Mouse (Mus musculus) G1E (cell line): Measurements from ENCODE around the gene Sigirr. TPM values are rescaled to one million over a fixed set of nuclear protein-coding genes. Genes with fewer than 3 reads are reported as not detected.

ENCODE experiments used
- ATAC-seq: 2 replicates; pipeline ENCODE4 v1.8.0; 2016; ENCODE audit warnings: mild to moderate bottlenecking; ENCODE audit not compliant: insufficient number of reproducible peaks, poor library complexity, low FRiP score, severe bottlenecking; ENCODE audit errors: extremely low read depth
- DNase-seq: peaks from one replicate; pipeline ENCODE4 v3.0.0; 2012; ENCODE audit warnings: low spot score
- H3K27me3 ChIP-seq: 2 replicates; pipeline ENCODE4 v1.6.1; 2012; ENCODE audit warnings: mild to moderate bottlenecking, low read length, inconsistent platforms; ENCODE audit not compliant: insufficient read depth
- H3K36me3 ChIP-seq: replicated peaks from 2 replicates; pipeline ENCODE3; 2012; ENCODE audit warnings: mild to moderate bottlenecking, inconsistent platforms
- H3K4me1 ChIP-seq: 2 replicates; pipeline ENCODE4 v1.6.1; 2012; ENCODE audit warnings: low read depth, low read length, inconsistent platforms, mixed read lengths; ENCODE audit not compliant: insufficient read depth
- H3K4me3 ChIP-seq: 2 replicates; pipeline ENCODE4 v1.5.1; 2012; ENCODE audit warnings: low read depth, mild to moderate bottlenecking, inconsistent platforms, low read length, moderate library complexity, mixed read lengths
- H3K9me3 ChIP-seq: replicated peaks from 2 replicates; pipeline ENCODE4 v1.6.1; 2012; ENCODE audit warnings: inconsistent platforms
- CTCF ChIP-seq: IDR thresholded peaks from 2 replicates; pipeline ENCODE4 v1.5.1; 2012; ENCODE audit warnings: low read depth, low read length, inconsistent platforms, mixed read lengths
- GATA1 ChIP-seq: IDR thresholded peaks from 2 replicates; pipeline ENCODE4 v1.6.1; 2012; ENCODE audit warnings: borderline replicate concordance, low read length, inconsistent platforms, mixed read lengths
- GATA2 ChIP-seq: IDR thresholded peaks from 2 replicates; pipeline ENCODE4 v1.6.1; 2012; ENCODE audit warnings: low read depth, low read length, inconsistent platforms, borderline replicate concordance
- POLR2AphosphoS5 ChIP-seq: IDR thresholded peaks from 2 replicates; pipeline ENCODE4 v1.6.1; 2012; ENCODE audit warnings: low read depth, low read length, inconsistent platforms; ENCODE audit not compliant: insufficient replicate concordance
- TAL1 ChIP-seq: conservative IDR thresholded peaks from 2 replicates; pipeline ENCODE4 v1.6.1; 2012; ENCODE audit warnings: low read depth, low read length, inconsistent platforms, mixed read lengths
- polyA plus RNA-seq: library from polyadenylated mRNA; stranded (reverse); fragments of >175 nt; gene quantifications from 2 replicates; pipeline ENCODE4 v1.2.3, GENCODE M21; 2012
- total RNA-seq, 2 experiments: library from RNA; stranded (forward) in 1 of 2; stranded (reverse) in 1 of 2; fragments of 200-1000 nt in 1 of 2; fragments of >200 nt in 1 of 2; fragmentation: Nextera tagmentation in 1 of 2; gene quantifications; 2 replicates each; pipeline ENCODE4 v1.2.3; 2014 to 2017

Gene Sigirr
- total and polyA plus RNA-seq, 3 experiments = 6.7 to 8.6 (median 6.9) TPM

- TF ChIP-seq CTCF (no peak), GATA1 (no peak), GATA2 (no peak), POLR2AphosphoS5 (no peak), TAL1 (no peak)
- Histone ChIP-seq H3K9me3 (no peaks in the 10 kb centered on the region), H3K4me1 (no peaks in the 10 kb centered on the region), H3K27me3 (peaks cover 17% of the 10 kb centered on the region), H3K4me3 (no peak overlapping the region), H3K36me3 (no peaks in the 10 kb centered on the region)
- ATAC-seq (no peak), DNase-seq (no peak)
These were observed 58.7 kb downstream of the Sigirr start for GRCm38 (mm10) chr7:141041661-141042060.

Other genes starting within 250 kb of the Sigirr start
Only the 20 nearest of the 32 such genes appear.
- 7.5 and 8.1 TPM in 2 replicates for gene Pgghg, start 159.2 kb downstream of the Sigirr start, total RNA-seq (2014; fragmentation: Nextera tagmentation)
- 9.0 and 10.0 TPM in 2 replicates for gene Pgghg, start 159.2 kb downstream of the Sigirr start, total RNA-seq (2017)
- 5.6 and 6.7 TPM in 2 replicates for gene Pgghg, start 159.2 kb downstream of the Sigirr start, polyA plus RNA-seq
- gene Ifitm5, start 150.3 kb downstream of the Sigirr start, total RNA-seq (2014; fragmentation: Nextera tagmentation) = 1.6 TPM in 1 of 2 replicates, not detected in the other
- 0.35 and 1.2 TPM in 2 replicates for gene Ifitm5, start 150.3 kb downstream of the Sigirr start, total RNA-seq (2017)
- gene Ifitm5, start 150.3 kb downstream of the Sigirr start, polyA plus RNA-seq = 0.16 and 0.32 TPM in 2 replicates
- gene Gm45717, start 144.6 kb downstream of the Sigirr start, total RNA-seq (2014; fragmentation: Nextera tagmentation) = not detected in 2 replicates
- not detected in 2 replicates for gene Gm45717, start 144.6 kb downstream of the Sigirr start, total RNA-seq (2017)
- gene Gm45717, start 144.6 kb downstream of the Sigirr start, polyA plus RNA-seq = not detected in 2 replicates
- gene Ifitm2, start 144.6 kb downstream of the Sigirr start, total RNA-seq (2014; fragmentation: Nextera tagmentation) = 239 and 256 TPM in 2 replicates
- gene Ifitm2, start 144.6 kb downstream of the Sigirr start, total RNA-seq (2017) = 205 and 220 TPM in 2 replicates
- 129 and 161 TPM in 2 replicates for gene Ifitm2, start 144.6 kb downstream of the Sigirr start, polyA plus RNA-seq
- gene Ifitm1, start 133.4 kb downstream of the Sigirr start, total RNA-seq (2014; fragmentation: Nextera tagmentation) = 2.9 and 5.5 TPM in 2 replicates
- gene Ifitm1, start 133.4 kb downstream of the Sigirr start, total RNA-seq (2017) = 1.5 and 2.1 TPM in 2 replicates
- not detected in 2 replicates for gene Ifitm1, start 133.4 kb downstream of the Sigirr start, polyA plus RNA-seq
- not detected in 2 replicates for gene Ifitm3, start 89.8 kb downstream of the Sigirr start, total RNA-seq (2014; fragmentation: Nextera tagmentation)
- not detected in 2 replicates for gene Ifitm3, start 89.8 kb downstream of the Sigirr start, total RNA-seq (2017)
- gene Ifitm3, start 89.8 kb downstream of the Sigirr start, polyA plus RNA-seq = not detected in 2 replicates
- not detected in 2 replicates for gene Ifitm6, start 82.6 kb downstream of the Sigirr start, total RNA-seq (2014; fragmentation: Nextera tagmentation)
- gene Ifitm6, start 82.6 kb downstream of the Sigirr start, total RNA-seq (2017) = not detected in 2 replicates
- not detected in 2 replicates for gene Ifitm6, start 82.6 kb downstream of the Sigirr start, polyA plus RNA-seq
- not detected in 2 replicates for gene Gm17387, start 71.4 kb downstream of the Sigirr start, total RNA-seq (2014; fragmentation: Nextera tagmentation)
- gene Gm17387, start 71.4 kb downstream of the Sigirr start, total RNA-seq (2017) = not detected in 2 replicates
- gene Gm17387, start 71.4 kb downstream of the Sigirr start, polyA plus RNA-seq = not detected in 2 replicates
- not detected in 2 replicates for gene B4galnt4, start 39.5 kb downstream of the Sigirr start, total RNA-seq (2014; fragmentation: Nextera tagmentation)
- gene B4galnt4, start 39.5 kb downstream of the Sigirr start, total RNA-seq (2017) = 0.06 TPM in 1 of 2 replicates, not detected in the other
- gene B4galnt4, start 39.5 kb downstream of the Sigirr start, polyA plus RNA-seq = not detected in 2 replicates
- not detected in 2 replicates for gene Pkp3, start 22.4 kb downstream of the Sigirr start, total RNA-seq (2014; fragmentation: Nextera tagmentation)
- gene Pkp3, start 22.4 kb downstream of the Sigirr start, total RNA-seq (2017) = not detected in 2 replicates
- gene Pkp3, start 22.4 kb downstream of the Sigirr start, polyA plus RNA-seq = not detected in 2 replicates
- 0.23 TPM in 1 of 2 replicates, not detected in the other for gene Ano9, start 17.2 kb upstream of the Sigirr start, total RNA-seq (2014; fragmentation: Nextera tagmentation)
- gene Ano9, start 17.2 kb upstream of the Sigirr start, total RNA-seq (2017) = 0.06 and 1.7 TPM in 2 replicates
- not detected in 2 replicates for gene Ano9, start 17.2 kb upstream of the Sigirr start, polyA plus RNA-seq
- 10.2 and 43.3 TPM in 2 replicates for gene Ptdss2, start 21.8 kb upstream of the Sigirr start, total RNA-seq (2014; fragmentation: Nextera tagmentation)
- gene Ptdss2, start 21.8 kb upstream of the Sigirr start, total RNA-seq (2017) = 3.9 and 4.5 TPM in 2 replicates
- gene Ptdss2, start 21.8 kb upstream of the Sigirr start, polyA plus RNA-seq = 29.4 and 45.3 TPM in 2 replicates
- 14.7 and 16.3 TPM in 2 replicates for gene Rnh1, start 72.3 kb upstream of the Sigirr start, total RNA-seq (2014; fragmentation: Nextera tagmentation)
- gene Rnh1, start 72.3 kb upstream of the Sigirr start, total RNA-seq (2017) = 40.6 and 51.8 TPM in 2 replicates
- gene Rnh1, start 72.3 kb upstream of the Sigirr start, polyA plus RNA-seq = 3.0 and 12.6 TPM in 2 replicates
- gene Hras, start 93.4 kb upstream of the Sigirr start, total RNA-seq (2014; fragmentation: Nextera tagmentation) = 30.3 and 32.7 TPM in 2 replicates
- 29.3 and 31.5 TPM in 2 replicates for gene Hras, start 93.4 kb upstream of the Sigirr start, total RNA-seq (2017)
- gene Hras, start 93.4 kb upstream of the Sigirr start, polyA plus RNA-seq = 31.1 and 38.9 TPM in 2 replicates
- 2.3 and 2.8 TPM in 2 replicates for gene Lrrc56, start 93.6 kb upstream of the Sigirr start, total RNA-seq (2014; fragmentation: Nextera tagmentation)
- 1.3 and 2.7 TPM in 2 replicates for gene Lrrc56, start 93.6 kb upstream of the Sigirr start, total RNA-seq (2017)
- gene Lrrc56, start 93.6 kb upstream of the Sigirr start, polyA plus RNA-seq = 3.3 and 4.0 TPM in 2 replicates
- 1.6 and 2.2 TPM in 2 replicates for gene Lmntd2, start 113.5 kb upstream of the Sigirr start, total RNA-seq (2014; fragmentation: Nextera tagmentation)
- 0.52 and 0.93 TPM in 2 replicates for gene Lmntd2, start 113.5 kb upstream of the Sigirr start, total RNA-seq (2017)
- gene Lmntd2, start 113.5 kb upstream of the Sigirr start, polyA plus RNA-seq = 0.42 and 0.49 TPM in 2 replicates
- gene Rassf7, start 115.3 kb upstream of the Sigirr start, total RNA-seq (2014; fragmentation: Nextera tagmentation) = 15.6 and 51.8 TPM in 2 replicates
- gene Rassf7, start 115.3 kb upstream of the Sigirr start, total RNA-seq (2017) = 4.9 and 8.9 TPM in 2 replicates
- gene Rassf7, start 115.3 kb upstream of the Sigirr start, polyA plus RNA-seq = 14.1 and 16.8 TPM in 2 replicates
- 73.1 and 77.4 TPM in 2 replicates for gene Phrf1, start 128.2 kb upstream of the Sigirr start, total RNA-seq (2014; fragmentation: Nextera tagmentation)
- 45.1 and 61.4 TPM in 2 replicates for gene Phrf1, start 128.2 kb upstream of the Sigirr start, total RNA-seq (2017)
- 159 and 173 TPM in 2 replicates for gene Phrf1, start 128.2 kb upstream of the Sigirr start, polyA plus RNA-seq
- 1.6 and 2.5 TPM in 2 replicates for gene Irf7, start 165.9 kb upstream of the Sigirr start, total RNA-seq (2014; fragmentation: Nextera tagmentation)
- gene Irf7, start 165.9 kb upstream of the Sigirr start, total RNA-seq (2017) = 6.2 and 6.8 TPM in 2 replicates
- gene Irf7, start 165.9 kb upstream of the Sigirr start, polyA plus RNA-seq = 12.9 and 17.6 TPM in 2 replicates
- not detected in 2 replicates for gene Cdhr5, start 176.2 kb upstream of the Sigirr start, total RNA-seq (2014; fragmentation: Nextera tagmentation)
- gene Cdhr5, start 176.2 kb upstream of the Sigirr start, total RNA-seq (2017) = 0.05 TPM in 1 of 2 replicates, not detected in the other
- gene Cdhr5, start 176.2 kb upstream of the Sigirr start, polyA plus RNA-seq = not detected in 2 replicates